Mouse (Mus musculus) layer of hippocampus, adult 6 months (tissue): Measurements from ENCODE around the gene Nfatc2. TPM values are rescaled to one million over a fixed set of nuclear protein-coding genes. Genes with fewer than 3 reads are reported as not detected.

Experiments
- long read RNA-seq, 2 experiments: library from polyadenylated mRNA; unstranded; transcript quantifications; one replicate each; pipeline ENCODE4 v2.0.0; 2019 to 2020
- microRNA-seq: library from miRNA; unstranded; fragments of <30 nt; microRNA quantifications from one replicate; pipeline ENCODE4 v1.2.0, GENCODE M21; 2020
- polyA plus RNA-seq: library from polyadenylated mRNA; unstranded; fragments of <200 nt; fragmentation: Nextera tagmentation; gene quantifications from 2 replicates; pipeline ENCODE4 v1.2.3, GENCODE M21; 2021

The Nfatc2 gene
- polyA plus RNA-seq, result 7.7 and 8.1 TPM in 2 replicates
- long read RNA-seq, experiment 1, transcript Nfatc2-203 (7 exons, 2,727 nt), result major isoform, 5 of 11 reads
- long read RNA-seq, experiment 1, partial matches to known transcripts, result 4 of 11 reads
- long read RNA-seq, experiment 1, other reads (novel, unspliced or antisense), result 1 of 11 reads
- long read RNA-seq, experiment 2, transcript Nfatc2-203 (7 exons, 2,727 nt), result major isoform, 55 of 83 reads
- long read RNA-seq, experiment 2, transcript Nfatc2-205 (7 exons, 2,369 nt), result minor isoform, 10 of 83 reads
- long read RNA-seq, experiment 2, partial matches to known transcripts, result 9 of 83 reads
- long read RNA-seq, experiment 2, other reads (novel, unspliced or antisense), result 9 of 83 reads

DNA sequence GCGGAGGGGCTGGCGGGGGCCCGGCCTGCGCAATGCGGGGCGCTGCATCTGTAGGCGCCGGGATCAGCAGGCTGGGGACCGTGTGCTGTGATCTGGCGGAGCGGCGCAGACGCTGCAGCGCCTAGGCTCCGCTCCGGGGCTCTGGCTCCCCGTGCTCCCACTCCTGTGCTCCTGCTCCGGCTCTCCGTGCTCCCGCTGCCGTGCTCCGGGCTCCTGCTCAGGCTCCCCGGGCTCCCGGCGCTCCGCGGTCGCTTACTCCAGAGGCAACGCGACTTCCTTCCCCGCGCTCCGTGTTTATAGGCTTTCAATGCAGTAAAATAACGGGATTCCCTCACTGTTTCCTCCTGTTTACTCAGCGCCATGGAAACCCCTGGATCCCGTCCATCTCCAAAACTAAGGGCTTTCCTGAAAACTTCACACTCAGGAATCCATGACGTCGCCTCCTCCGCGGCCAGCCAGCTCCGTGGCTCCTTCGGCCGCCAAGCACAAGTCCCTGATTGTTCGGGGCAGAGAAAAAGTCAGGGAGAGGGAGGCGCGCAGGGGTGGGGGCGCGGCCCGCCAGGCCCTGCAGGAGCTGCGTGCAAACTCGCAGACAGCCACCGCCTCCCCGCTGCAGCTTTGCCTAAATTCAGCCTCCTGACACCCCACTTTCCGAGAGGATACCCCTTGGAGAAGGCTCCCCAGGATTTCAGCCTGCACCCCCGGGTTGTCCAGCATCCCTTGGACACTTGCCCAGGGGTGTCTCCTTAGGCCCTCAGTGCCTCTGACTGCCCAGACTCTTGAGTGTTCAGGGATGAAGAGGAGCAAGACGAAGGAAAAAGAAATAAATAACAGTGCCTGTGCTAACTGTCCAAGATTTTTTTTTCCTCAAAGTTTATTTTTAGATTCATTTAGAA, at the start of gene Nfatc2:
Gene Nfatc2, minus strand, starts transcription at position 167 of the 896 bp plus-strand sequence.

Small RNA genes within 50 kb of the gene (microRNA-seq; reads per million reads assigned to microRNA genes)
- 11.0 reads per million, percentile 33 among the genes with 10 or more reads in this experiment for gene Mir7004

Other genes with a start within 250 kb of the Nfatc2 start
- gene Atp9a, start 140.8 kb upstream of the Nfatc2 start, polyA plus RNA-seq, result 64.1 and 72.9 TPM in 2 replicates
- gene Sall4, start 166.3 kb upstream of the Nfatc2 start, polyA plus RNA-seq, result 0.16 and 0.26 TPM in 2 replicates